Mouse (Mus musculus) erythroblast, embryonic 14.5 days (primary cell): Measurements from ENCODE around the gene Igf1.

Experiments
- GATA1 ChIP-seq: IDR thresholded peaks from 2 replicates; pipeline ENCODE4 v1.6.1; 2012; ENCODE audit warnings: low read length, inconsistent platforms, mixed read lengths
- TAL1 ChIP-seq: IDR thresholded peaks from 3 replicates; pipeline ENCODE4 v1.6.1; 2012; ENCODE audit warnings: low read length, inconsistent platforms, mixed read lengths

DNA sequence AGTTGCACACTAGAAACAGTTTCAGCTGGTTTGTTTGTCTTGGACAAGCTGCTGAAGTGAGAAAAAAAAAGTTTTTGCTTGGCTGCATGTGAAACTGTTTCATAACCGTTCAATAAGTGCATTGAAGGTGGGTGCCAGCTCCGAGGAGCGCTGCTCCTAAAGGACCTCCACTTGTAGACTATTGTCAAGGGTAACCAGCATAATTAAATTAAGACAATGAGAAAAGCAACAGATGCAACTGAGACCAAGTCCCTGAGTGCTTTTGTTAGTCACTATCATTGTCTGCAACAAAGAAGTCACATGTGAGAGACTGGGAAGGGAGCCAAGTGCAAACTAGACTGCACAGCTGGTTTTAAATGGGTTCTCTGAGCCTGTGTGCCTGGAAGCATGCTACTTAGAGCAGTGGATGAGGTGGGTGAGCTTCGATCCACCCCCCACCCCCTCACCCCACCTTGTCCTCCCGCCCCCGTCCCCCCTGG is 69.1 kb downstream of the Igf1 start:
- TF ChIP-seq GATA1 (no peak), TAL1 (no peak)
